10 mouse cellular contexts compared by ENCODE assay signal in genomic region chr1:58720090-58720489, GRCm38 (mm10). TPM values are rescaled to one million over a fixed set of nuclear protein-coding genes. Genes with fewer than 3 reads are reported as not detected.
DNase-seq lines count a peak whose midpoint lies in the region; ATAC-seq lines count a peak whose summit lies in the region.
"Had no signal": no experiment of that assay in that cellular context is flagged by ENCODE, and none has a peak within 500 bp of the region (broad histone marks: within the 10 kb centered on the region; RNA-seq: fewer than 3 reads in every experiment).

No protein-coding gene starts in this region.

- peak; percentile 93 for DNase-seq in heart, adult 11 months
- no peak for DNase-seq in heart, postnatal 14 days
- peak; percentile 81 for DNase-seq in 416B (ENCODE audit: low read depth)
- peak; percentile 61 to 63 for DNase-seq in lung, postnatal 4 days
- no peak for DNase-seq in urinary bladder, adult 18-20 months (ENCODE audit: low spot score in 2 of 2)
- no peak for DNase-seq in left cerebral cortex, adult 18-20 months (ENCODE audit: low spot score in 2 of 2)
- no peak for DNase-seq in ovary, adult 18-20 months (ENCODE audit: low spot score)
- DNase-seq: cerebellum, adult 2 months had no signal

- intact Hi-C loops in heart, postnatal 14 days (cut with DNase I) = no loop called here

- peak; percentile 18; the same call in 1 of the 2 replicates for ATAC-seq in common myeloid progenitor, adult 5-6 weeks (replicated peaks; ENCODE audit: low read depth, poor library complexity, severe bottlenecking)

RNA-seq across cellular contexts. Expression of gene Cflar, which starts 8.8 kb away (rescaled TPM):
- 10 to 100 TPM; 64.7 to 70.4 TPM for total RNA-seq in heart, postnatal 14 days (2021)
- total RNA-seq in common myeloid progenitor, adult 5-6 weeks (2017) = 80.7 and 80.8 TPM in 2 replicates
- 10 to 100 TPM; 25.9 to 29.6 TPM for total RNA-seq in left cerebral cortex, adult 18-20 months (2021)

RNA-seq across cellular contexts. Expression of gene Als2cr12, which starts 24.3 kb away (rescaled TPM):
- not detected for total RNA-seq in heart, postnatal 14 days (2021)
- total RNA-seq in common myeloid progenitor, adult 5-6 weeks (2017) = not detected in 2 replicates
- total RNA-seq in left cerebral cortex, adult 18-20 months (2021) = not detected
- total RNA-seq: layer of hippocampus, postnatal 25 days had no signal

Comparison
In these comparisons a context has a peak if more than half of its experiments do, and no peak if none do; other contexts are left out.
1. DNase-seq: peak in heart, adult 11 months (single experiment), 416B (single experiment) and lung, postnatal 4 days (2 of 2); none in heart, postnatal 14 days (0 of 2), urinary bladder, adult 18-20 months (0 of 2), left cerebral cortex, adult 18-20 months (0 of 2) and ovary, adult 18-20 months (single experiment).